Mouse (Mus musculus) mouse embryonic stem cell (cell line): ENCODE data around the gene Pygl.
"Not testable (repeated sequence)": the region's sequence is repeated elsewhere in the genome, so short reads cannot be mapped to it uniquely, and the experiment has no call there.

Experiments
- in situ Hi-C, 2 experiments: fragments of 300-500 bp; cut with MboI; formaldehyde crosslinking; loops; 1 replicate in 1 of 2; 3 replicates in 1 of 2; pipeline ENCODE4 v1.14.3; 2019 to 2020; ENCODE audit warnings: low sequenced_read_pairs in 2 of 2, low pct_unique_long_range_greater_than_20kb in 1 of 2, mixed read lengths in 1 of 2; ENCODE audit not compliant: unreplicated experiment in 1 of 2

Gene Pygl

DNA sequence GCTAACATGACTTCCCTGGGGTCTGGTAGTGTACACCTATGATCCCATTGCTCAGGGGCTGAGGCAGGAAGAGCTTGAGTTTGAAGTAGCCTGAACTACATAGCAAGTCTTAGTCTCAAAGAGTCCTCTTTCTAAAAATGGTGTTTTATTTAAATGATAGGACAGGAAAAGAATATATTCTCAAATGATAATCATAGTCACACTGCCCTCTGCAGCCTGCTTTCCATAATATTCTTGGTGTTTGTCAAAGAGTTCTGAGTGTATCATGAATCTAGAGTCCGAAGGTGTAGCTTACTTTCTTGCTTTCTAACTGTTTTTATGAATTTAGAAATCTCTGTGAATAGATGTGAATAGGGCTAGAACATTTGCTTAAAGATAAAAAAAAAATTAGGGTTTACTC lies 61.3 kb downstream of the Pygl start:
- in situ Hi-C loops = no loop called here

DNA sequence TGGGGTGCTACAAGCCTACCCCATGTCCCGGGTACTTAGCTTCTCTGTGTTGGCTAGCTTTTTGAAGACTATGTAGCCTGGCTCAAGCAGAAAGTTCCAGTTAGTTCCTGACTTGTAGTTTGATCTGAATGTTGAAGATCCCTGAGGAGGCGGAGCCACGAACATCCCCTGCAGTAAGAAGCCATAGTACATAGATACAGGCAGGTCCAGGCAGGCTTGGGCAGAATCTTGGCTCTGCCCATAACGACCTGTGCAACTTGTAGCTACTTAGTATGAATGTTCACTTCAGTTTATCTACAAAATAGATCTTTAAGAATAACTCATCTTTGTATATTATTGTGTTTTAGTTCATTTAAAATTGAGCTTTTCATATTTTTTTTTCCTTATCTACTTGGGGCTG lies 63.3 kb downstream of the Pygl start:
- in situ Hi-C loops = no loop called here

DNA sequence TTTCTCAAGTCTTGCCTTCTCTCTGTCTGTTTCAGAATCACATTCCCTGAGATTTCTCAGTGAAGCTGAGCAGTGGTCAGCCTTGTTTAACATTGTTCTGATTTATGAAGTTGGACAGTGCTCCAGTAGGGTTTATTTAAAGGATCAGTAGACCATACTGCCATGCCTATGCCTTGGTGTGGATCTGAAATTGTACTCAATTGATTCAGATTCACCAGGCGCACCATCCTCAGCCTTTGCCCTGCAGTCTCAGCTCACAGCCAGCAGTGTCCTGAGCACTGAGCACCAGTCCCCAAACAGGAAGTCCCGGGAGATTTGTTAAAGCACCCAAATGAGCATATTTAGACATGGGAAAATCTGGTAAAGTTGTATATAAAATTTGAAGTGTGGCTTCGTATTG lies 66.5 kb downstream of the Pygl start:
- in situ Hi-C loops = no loop called here

DNA sequence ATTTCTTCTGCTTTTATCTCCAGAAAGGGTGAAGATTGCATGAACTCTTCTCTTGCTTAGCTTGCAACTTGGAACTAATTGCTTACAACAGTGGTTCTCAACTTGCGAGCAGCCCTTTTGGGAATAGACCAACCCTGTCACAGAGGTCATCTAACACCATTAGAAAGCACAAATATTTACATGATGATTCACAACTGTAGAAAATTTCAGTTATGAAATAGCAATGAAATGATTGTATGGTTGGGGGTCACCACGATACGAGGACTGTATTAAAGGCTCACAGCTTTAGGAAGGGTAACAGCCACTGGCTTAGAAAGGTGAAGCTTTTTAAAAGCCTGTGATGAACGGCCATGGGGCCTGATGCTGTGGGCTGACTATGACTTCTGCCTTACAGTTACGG lies 70.2 kb downstream of the Pygl start:
- in situ Hi-C loops = no loop called here

DNA sequence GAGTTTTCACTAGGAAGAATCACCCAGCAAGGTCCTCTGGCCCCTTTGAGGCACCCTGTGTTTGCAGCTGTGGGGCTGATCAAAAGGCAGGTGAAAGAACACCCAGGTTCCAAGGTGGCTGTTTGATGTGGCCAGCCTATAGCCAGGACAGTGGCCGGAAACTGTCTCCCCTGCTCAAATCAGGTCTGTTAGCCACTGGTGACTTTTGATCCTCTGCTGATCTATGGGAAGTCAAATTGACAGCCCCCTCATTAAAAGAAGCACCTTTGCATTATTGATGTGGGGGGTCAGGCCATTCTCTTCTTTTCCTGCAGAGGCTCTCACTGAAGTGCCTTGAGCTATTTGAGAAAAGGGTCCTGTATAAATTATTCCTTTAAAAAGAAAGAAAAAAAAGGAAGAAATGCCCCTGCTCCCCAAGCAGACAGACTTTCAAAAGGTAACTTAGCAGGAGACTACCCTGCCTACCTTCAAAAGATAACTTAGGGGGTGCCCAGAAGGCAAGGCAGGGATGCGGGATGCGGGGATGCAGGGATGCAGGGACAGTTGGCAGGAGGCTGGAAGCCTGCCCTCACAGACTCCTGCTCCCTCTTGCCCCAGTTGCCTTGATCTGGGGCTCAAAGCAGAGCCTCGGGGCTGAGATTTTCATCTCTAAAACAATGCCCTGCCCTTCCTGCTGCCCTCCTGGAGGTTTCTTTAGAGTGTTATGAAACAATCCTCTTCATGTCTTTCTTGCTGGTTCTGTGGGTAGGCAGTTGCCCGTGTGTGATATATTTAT lies 73.8 kb downstream of the Pygl start:
- in situ Hi-C loops = no loop called here

GRCm38 (mm10) chr12:70156222-70156621 lies 75.1 kb downstream of the Pygl start:
- in situ Hi-C loops = no loop called here

DNA sequence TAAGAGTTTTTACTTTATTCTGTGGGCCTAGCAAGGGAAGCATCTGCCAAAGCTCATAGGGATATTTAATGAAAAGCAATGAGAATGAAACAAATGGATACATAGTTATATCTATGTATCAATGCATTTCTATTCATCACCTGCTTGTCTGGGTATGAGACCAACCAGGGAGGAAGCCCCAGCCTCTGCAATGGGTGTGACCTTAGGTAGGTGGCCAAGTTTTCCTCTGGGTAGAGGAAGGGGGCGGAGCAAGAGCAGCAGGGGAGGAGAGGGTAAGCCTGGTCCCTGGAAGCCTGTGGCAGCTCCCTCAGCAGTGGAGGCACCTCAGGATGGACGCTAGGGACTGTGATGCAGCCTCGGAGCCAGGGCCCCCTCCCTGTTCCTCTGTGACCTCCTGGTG lies 77.4 kb downstream of the Pygl start, which contains the start of gene Abhd12b:
TSS of gene Abhd12b (plus strand) at position 301 of the 400 bp plus-strand sequence.
- in situ Hi-C loops = no loop called here

GRCm38 (mm10) chr12:70148631-70149265 lies 82.5 kb downstream of the Pygl start:
- in situ Hi-C loops = no loop called here

- in situ Hi-C loops = no loop called here
Observed at GRCm38 (mm10) chr12:70147986-70148630, 83.2 kb downstream of the Pygl start.

DNA sequence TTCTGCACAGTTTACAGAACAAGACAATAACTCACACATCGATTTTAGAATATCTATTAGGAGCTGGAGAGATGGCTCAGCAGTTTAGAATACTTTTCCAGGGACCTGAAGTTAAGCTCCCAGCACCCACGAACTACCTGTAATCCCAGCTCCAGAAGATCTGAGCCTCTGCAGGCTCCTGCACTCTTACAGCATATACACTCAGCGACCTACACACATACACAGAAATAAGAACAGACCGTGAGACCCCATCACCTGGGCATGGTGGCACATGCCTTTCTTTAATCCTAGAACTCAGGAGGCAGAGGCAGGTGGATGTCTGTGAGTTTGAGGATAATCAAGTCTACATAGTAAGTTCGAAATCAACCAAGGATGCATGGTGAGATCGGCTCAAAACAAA lies 85.7 kb downstream of the Pygl start:
- in situ Hi-C loops = no loop called here

DNA sequence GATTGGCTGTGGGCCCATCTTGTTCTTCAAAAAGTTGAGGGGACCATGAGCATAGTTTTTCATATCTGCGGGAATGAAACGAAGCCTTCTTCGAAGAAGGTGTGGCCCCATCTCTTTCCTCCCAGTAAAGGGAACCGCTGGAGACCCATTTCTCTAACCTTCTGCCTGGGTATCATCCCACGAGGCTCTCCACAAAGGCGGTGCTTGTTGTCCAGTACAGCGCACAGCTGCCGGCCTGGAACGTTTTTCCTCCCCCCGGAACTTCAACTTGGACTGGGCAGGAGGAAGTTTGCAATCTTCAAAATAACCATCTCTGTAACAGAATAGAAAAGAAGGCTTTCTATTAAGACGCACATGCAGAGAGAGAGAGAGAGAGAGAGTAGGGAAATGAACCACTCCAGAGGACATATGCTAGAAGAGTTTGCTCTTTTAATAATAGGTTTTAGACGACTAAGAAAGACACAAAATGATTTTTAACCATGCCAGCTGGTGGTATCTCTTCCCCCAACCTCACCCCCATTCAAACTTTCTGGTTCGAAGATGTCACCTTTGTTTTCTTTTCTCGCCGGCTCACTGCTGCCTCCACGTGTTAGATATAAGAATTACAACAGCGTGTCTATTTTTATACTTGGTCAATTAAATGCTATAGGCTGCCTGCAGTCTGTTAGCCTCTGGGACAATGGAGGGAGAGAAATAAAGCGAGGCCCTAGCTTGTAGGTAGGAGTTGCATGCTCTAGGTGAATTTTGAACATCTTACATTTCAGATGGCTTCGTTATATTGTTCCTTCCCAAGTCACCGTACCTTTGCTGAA lies 86.4 kb downstream of the Pygl start:
- in situ Hi-C loops = no loop called here

GRCm38 (mm10) chr12:70144106-70144587 lies 87.1 kb downstream of the Pygl start:
- in situ Hi-C loops = not testable (repeated sequence)

GRCm38 (mm10) chr12:70140993-70141576 lies 90.2 kb downstream of the Pygl start:
- in situ Hi-C loops = no loop called here
